Mouse (Mus musculus) midbrain, embryonic 11.5 days (tissue): Measurements from ENCODE around the gene Map3k15. TPM values are rescaled to one million over a fixed set of nuclear protein-coding genes. Genes with fewer than 3 reads are reported as not detected.

Experiments
- polyA plus RNA-seq: library from polyadenylated mRNA; unstranded; fragments of >200 nt; fragmentation: Nextera tagmentation; extraction: Ambion mirVana; gene quantifications from 2 replicates; pipeline ENCODE4 v1.2.1, GENCODE M21; 2014

Gene Map3k15
- polyA plus RNA-seq, 1 experiment from 2014 or later: 0.52 TPM

Other genes with a start within 250 kb of the Map3k15 start
- 146 and 150 TPM in 2 replicates for gene Pdha1, start 150.0 kb downstream of the Map3k15 start, polyA plus RNA-seq